Mouse (Mus musculus): ENCODE measurements around the gene Gm16485.

The Gm16485 gene

DNA sequence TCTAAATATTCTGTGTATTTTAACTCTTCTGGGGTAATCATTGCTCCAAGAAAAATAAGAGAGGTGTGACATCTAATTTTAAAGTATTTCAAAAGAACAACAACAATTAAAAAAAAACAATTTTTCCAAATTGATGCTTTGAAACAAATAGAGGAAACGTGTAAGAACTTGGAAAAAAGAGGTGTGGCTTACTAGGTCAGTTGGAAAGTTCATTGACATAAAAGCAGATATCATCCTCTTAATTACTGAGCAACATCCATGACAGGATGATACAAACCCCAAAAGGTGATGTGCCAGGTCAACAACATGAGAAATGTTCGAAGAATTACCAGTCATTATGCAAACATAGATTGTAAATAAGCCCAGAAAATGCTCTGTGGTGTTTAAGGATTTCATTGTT is at the start of gene Gm16485:
Gm16485 (plus strand) TSS at position 301 of the 400 bp plus-strand sequence.
- no peak for DNase-seq (ENCODE audit: low read depth, low spot score)

- DNase-seq (ENCODE audit: low read depth, low spot score) = no peak
Measured at GRCm38 (mm10) chr9:8927561-8927960, 44.0 kb upstream of the Gm16485 start.

DNA sequence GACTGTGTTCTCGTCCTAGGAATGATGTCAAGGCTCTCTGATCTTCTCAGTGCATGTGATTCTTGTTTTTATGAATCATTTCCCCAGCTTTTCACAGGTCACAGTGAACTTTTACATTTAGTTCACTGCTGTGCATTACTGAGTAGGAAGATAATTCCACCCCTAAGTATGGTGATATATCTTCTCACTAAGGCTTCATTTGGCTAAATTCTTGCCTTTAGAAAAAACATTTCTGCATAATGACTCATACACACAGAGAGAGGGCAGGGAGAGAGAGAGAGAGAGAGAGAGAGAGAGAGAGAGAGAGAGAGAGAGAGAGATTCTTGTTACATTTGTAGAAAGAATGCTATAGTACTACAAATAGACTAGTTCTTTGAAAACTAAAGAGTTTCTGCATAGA is 33.8 kb upstream of the Gm16485 start:
- no peak for DNase-seq (ENCODE audit: low read depth, low spot score)

GRCm38 (mm10) chr9:8953306-8953705 is 18.3 kb upstream of the Gm16485 start:
- no peak for DNase-seq (ENCODE audit: low read depth, low spot score)

DNA sequence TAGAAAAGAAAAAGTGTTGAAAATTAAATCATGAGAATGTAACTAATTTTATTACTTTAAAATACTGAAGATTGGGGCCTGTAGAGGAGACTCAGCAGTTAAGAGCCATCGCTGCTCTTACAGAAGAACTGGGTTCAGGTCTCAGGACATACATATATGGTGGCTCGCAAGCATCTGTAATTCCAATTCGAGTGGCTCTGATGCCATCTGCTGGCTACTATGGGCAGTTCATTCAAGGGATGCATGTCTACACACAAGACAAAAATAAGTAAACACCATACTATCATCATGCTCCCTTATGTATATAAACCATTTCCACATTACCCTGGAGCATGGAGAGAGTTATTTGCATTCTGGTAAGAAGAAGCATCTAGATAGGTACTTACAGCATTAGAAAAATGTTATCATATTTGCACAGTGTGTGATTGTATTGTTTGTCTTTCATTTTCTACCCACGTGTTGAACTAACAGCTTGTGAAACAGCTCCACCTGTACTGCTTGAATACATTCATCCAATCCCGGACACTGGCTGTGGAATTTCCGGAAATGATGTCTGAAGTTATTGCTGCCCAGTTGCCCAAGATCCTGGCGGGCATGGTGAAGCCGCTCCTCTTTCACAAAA is 7.0 kb upstream of the Gm16485 start:
- DNase-seq (ENCODE audit: low read depth, low spot score) = peak; percentile 18

- DNase-seq (ENCODE audit: low read depth, low spot score) = no peak
Measured at GRCm38 (mm10) chr9:8970240-8970639, 1.4 kb upstream of the Gm16485 start.

- DNase-seq (ENCODE audit: low read depth, low spot score) = no peak
Measured at GRCm38 (mm10) chr9:8977775-8978174, 6.2 kb downstream of the Gm16485 start.

- DNase-seq (ENCODE audit: low read depth, low spot score) = no peak
Measured at GRCm38 (mm10) chr9:8982315-8982714, 10.7 kb downstream of the Gm16485 start.

DNA sequence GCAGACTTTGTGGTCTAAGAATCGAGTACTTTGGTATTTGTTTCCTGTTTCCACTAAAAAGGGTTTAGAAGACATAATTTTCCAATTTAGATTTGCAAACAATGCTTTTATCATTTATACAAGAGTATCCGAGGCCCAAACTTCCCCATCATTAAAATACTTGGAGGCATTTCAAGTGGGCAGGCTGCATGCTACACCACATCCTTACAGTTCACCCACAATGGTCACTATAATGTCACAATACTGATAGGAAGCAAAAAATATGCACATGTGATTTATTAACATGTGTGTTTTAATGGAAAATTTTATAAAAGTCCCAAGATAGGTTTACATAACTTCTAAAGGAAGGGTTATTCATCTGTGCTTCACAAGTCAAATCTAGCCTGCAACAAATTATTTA is 24.9 kb downstream of the Gm16485 start:
- no peak for DNase-seq (ENCODE audit: low read depth, low spot score)

GRCm38 (mm10) chr9:9001170-9001569 is 29.6 kb downstream of the Gm16485 start:
- no peak for DNase-seq (ENCODE audit: low read depth, low spot score)

DNA sequence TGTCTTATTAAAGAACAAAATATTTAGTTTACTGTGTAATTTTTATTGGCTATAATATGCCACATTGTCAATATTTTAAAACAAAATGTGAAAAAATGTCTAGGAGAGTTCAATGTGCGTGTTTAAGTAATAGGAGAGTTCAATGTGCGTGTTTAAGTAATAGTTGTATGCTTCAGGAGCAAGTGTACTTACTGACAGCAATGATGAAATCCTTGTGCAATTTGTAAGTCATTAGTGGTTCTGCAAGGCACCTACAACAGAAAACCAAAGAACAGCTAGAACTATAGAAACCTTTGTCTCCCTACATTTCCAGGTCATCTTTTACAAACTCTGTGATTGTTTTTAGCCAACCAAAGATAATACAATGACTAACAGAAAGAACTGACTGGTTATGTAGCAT is 43.5 kb downstream of the Gm16485 start:
- no peak for DNase-seq (ENCODE audit: low read depth, low spot score)

Data from CD4-positive, CD25-positive, alpha-beta regulatory T cell, adult 2 months (primary cell).